Mouse (Mus musculus) left cerebral cortex, postnatal 36 days (tissue): ENCODE measurements around the gene Brd3os. TPM values are rescaled to one million over a fixed set of nuclear protein-coding genes. Genes with fewer than 3 reads are reported as not detected.

ENCODE experiments used
- DNase-seq, 2 experiments: peaks; one replicate each; pipeline ENCODE4 v3.0.0; 2021 to 2022; ENCODE audit warnings: low spot score in 2 of 2, mixed read lengths in 1 of 2
- intact Hi-C: fragments of 180-260 bp; cut with DNase I; formaldehyde crosslinking; loops from one replicate; pipeline ENCODE4 v1.15.1; 2025
- microRNA-seq: library from miRNA; unstranded; fragments of <30 nt; microRNA quantifications from one replicate; pipeline ENCODE4 v1.2.0, GENCODE M21; 2022
- total RNA-seq, 2 experiments: library from RNA; stranded (reverse); gene quantifications; 2 replicates each; pipeline ENCODE4 v1.2.3; 2021

The Brd3os gene
- total RNA-seq, 2 experiments from 2014 or later: 26.2 to 30.0 TPM

GRCm38 (mm10) chr2:27487336-27488049 is 45.4 kb downstream of the Brd3os start:
- no peak for DNase-seq
- intact Hi-C loops: no loop called here

- DNase-seq: no peak
- intact Hi-C loops: no loop called here
These were observed 46.2 kb downstream of the Brd3os start for GRCm38 (mm10) chr2:27488362-27488761.

- no peak for DNase-seq
- intact Hi-C loops: no loop called here
These were observed 48.8 kb downstream of the Brd3os start for GRCm38 (mm10) chr2:27490939-27491338.

Small RNA genes within 50 kb of the gene (microRNA-seq; reads per million reads assigned to microRNA genes)
- gene Gm24049: not detected
- not detected for gene Mir7578

Other genes with a start within 250 kb of the Brd3os start
- 10 to 100 TPM in 1 of 2 experiments, 1 to 10 TPM in 1; 7.4 to 10.8 TPM for gene Sardh, start 194.0 kb upstream of the Brd3os start, total RNA-seq
- 10 to 100 TPM in 1 of 2 experiments, 1 to 10 TPM in 1; 9.6 to 12.3 TPM for gene Vav2, start 15.3 kb upstream of the Brd3os start, total RNA-seq
- 10 to 100 TPM; 43.0 to 56.9 TPM for gene Brd3, start 65.3 kb downstream of the Brd3os start, total RNA-seq
- 10 to 100 TPM; 24.2 to 28.5 TPM for gene Wdr5, start 72.8 kb downstream of the Brd3os start, total RNA-seq
- 10 to 100 TPM; 19.7 to 25.6 TPM for gene Rxra, start 234.1 kb downstream of the Brd3os start, total RNA-seq